Mouse (Mus musculus): ENCODE measurements around the gene Zyg11a.
"Not testable (repeated sequence)": the region's sequence is repeated elsewhere in the genome, so short reads cannot be mapped to it uniquely, and the experiment has no call there.

Zyg11a gene

DNA sequence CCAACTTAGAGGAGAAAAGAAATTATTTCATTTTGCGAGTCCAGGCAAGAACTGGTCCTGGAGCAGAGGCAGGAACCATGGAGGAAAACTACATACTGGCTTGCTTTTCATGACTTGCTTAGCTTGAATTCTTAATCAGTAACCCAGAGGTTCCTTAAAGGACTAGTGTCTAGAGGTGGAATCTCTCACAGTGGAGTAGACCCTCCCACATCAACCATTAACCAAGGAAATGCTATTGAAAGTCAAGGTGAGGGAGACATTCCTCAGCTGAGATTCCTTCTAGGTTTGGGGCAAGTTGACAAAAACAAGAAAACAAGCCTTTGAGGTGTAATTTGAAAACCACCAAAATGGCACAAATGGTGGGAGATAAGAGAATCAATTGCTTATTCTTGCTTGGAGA lies 73.0 kb downstream of the Zyg11a start, which contains the start of gene Scp2:
TSS of gene Scp2 (minus strand) at position 119 of the 400 bp plus-strand sequence.
- DNase-seq (ENCODE audit: low spot score in 2 of 2): no peak

GRCm38 (mm10) chr4:108143778-108144177 lies 74.1 kb downstream of the Zyg11a start:
- DNase-seq (ENCODE audit: low spot score in 2 of 2): no peak

DNA sequence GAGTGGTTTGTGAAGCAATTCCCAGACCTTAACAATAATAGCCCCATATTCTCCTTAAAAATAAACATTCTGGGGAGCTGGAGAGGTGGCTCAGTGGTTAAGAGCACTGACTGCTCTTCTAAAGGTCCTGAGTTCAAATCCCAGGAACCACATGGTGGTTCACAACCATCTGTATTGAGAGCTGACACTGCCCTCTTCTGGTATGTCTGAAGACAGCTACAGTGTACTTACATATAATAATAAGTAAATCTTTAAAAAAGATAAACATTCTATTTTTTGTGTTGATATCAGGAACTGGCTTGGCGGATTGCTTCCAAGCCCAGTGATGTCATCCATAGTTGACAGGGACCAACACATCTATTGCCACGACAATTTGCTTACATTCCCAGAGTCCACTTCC lies 74.7 kb downstream of the Zyg11a start:
- DNase-seq (ENCODE audit: low spot score in 2 of 2): not testable (repeated sequence)

DNA sequence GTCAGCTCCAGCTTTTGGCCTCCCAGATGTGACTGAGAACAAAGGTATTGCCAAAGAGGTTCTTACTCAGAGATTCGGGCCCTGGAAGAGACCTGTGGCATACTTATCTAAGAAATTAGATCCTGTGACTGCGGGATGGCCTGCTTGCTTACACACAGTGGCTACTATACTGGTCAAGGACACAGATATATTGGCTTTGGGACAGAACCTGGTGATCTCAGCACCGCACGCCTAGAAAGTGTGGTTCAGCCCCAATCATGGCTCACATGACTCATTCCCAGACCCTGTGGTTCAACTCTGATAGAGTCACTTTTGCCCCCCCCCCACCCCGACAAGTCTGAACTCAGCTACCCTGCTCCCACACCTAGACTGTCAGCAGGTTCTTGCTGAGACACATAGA lies 80.9 kb downstream of the Zyg11a start:
- no peak for DNase-seq (ENCODE audit: low spot score in 2 of 2)
